Mouse (Mus musculus) lung, embryonic 16.5 days (tissue): Measurements from ENCODE around the gene Kdm6b. TPM values are rescaled to one million over a fixed set of nuclear protein-coding genes. Genes with fewer than 3 reads are reported as not detected.
A peak's percentile ranks its signal among the peaks of the same experiment; 100 is the strongest.

Source experiments
- ATAC-seq: fragments of 200-750 bp; cut with Nextera tagmentation; 2 replicates; pipeline ENCODE4 v1.8.0; 2017; ENCODE audit warnings: low read depth, mild to moderate bottlenecking, moderate library complexity
- H3K27ac ChIP-seq: fragments of 300-500 bp; sonication (generic); 2 replicates; pipeline ENCODE4 v1.5.1; 2014; ENCODE audit warnings: mild to moderate bottlenecking, control low read depth, low read length
- H3K27me3 ChIP-seq: fragments of 300-500 bp; sonication (generic); 2 replicates; pipeline ENCODE4 v1.6.1; 2014; ENCODE audit warnings: low read depth, low read length, mixed read lengths; ENCODE audit not compliant: control insufficient read depth, insufficient read depth
- H3K36me3 ChIP-seq: fragments of 300-500 bp; sonication (generic); 2 replicates; pipeline ENCODE4 v1.6.1; 2014; ENCODE audit warnings: low read length; ENCODE audit not compliant: control insufficient read depth, insufficient read depth
- H3K4me1 ChIP-seq: fragments of 300-500 bp; sonication (generic); replicated peaks from 2 replicates; pipeline ENCODE4 v1.6.1; 2014; ENCODE audit warnings: low read length, mixed read lengths; ENCODE audit not compliant: control insufficient read depth, insufficient read depth
- H3K4me2 ChIP-seq: fragments of 300-500 bp; sonication (generic); 2 replicates; pipeline ENCODE4 v1.6.1; 2014; ENCODE audit warnings: low read depth, low read length, control low read depth
- H3K4me3 ChIP-seq: fragments of 300-500 bp; sonication (generic); 2 replicates; pipeline ENCODE4 v1.5.1; 2014; ENCODE audit warnings: mild to moderate bottlenecking, low read length, control low read depth
- H3K9ac ChIP-seq: fragments of 300-500 bp; sonication (generic); 2 replicates; pipeline ENCODE4 v1.6.1; 2014; ENCODE audit warnings: low read length, control low read depth
- H3K9me3 ChIP-seq: fragments of 300-500 bp; sonication (generic); 2 replicates; pipeline ENCODE4 v1.6.1; 2016; ENCODE audit warnings: low read length; ENCODE audit not compliant: control insufficient read depth
- WGBS: fragments of 180-500 bp; shearing (Covaris S2); extraction: QIAGEN DNeasy Blood & Tissue Kit; methylation state at CpG from one replicate; pipeline ENCODE4 v1.1.7; 2014; 5-methylcytosine and 5-hydroxymethylcytosine counted together
- polyA plus RNA-seq: library from polyadenylated mRNA; unstranded; fragments of >200 nt; fragmentation: Nextera tagmentation; extraction: Ambion mirVana; gene quantifications from 2 replicates; pipeline ENCODE4 v1.2.1, GENCODE M21; 2015

Kdm6b gene
- polyA plus RNA-seq, 1 experiment from 2014 or later, result 26.0 TPM

DNA sequence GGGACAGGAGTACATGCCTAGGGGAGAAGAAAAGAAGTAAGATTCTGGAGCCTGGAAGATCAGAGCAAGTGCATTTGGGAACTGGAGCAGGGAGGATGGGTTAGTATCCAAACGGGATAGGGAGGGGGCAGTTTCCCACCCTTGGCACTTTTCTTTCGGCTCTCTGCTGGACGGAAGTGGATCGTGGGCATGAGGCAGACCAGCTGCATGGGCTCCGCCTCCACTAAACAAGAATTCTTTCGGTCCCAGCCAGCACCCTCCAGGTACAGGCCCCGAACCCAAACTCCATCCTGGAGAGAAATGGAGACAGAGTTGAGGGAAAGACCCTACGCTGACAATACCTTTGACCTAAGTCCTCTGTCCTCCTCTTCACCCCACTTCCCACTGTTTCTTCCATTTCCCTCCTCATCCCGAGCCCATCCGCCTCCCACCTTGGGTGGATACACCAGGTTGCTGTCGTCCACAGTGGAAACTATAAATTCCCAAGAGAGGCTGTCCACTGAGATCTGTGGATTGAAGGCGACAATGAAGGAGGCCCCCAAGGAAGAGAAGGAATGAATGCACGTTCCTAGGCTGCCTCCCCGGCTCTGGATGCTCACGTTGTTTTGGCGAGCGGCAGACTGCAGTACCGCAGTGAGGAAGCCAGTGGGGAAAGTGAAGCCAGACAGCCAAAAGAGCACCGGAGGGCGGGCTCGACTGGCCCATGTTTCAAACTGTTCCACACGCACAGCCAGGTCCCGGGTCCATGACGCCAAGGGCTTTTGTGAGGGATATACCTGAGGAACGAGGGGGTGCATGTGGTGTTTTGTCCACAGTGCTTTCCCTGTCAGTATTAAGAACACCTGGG, 7.9 kb upstream of the Kdm6b start:
- H3K9ac ChIP-seq, result peak overlapping the region; percentile 43; the same call in 1 of the 2 replicates
- H3K36me3 ChIP-seq, result no peaks in the 10 kb centered on the region
- ATAC-seq, result no peak
- no peaks in the 10 kb centered on the region for H3K9me3 ChIP-seq
- H3K4me1 ChIP-seq, result peaks cover 31% of the 10 kb centered on the region
- H3K27ac ChIP-seq, result no peak overlapping the region
- H3K27me3 ChIP-seq, result peaks cover 8% of the 10 kb centered on the region; the same call in 1 of the 2 replicates
- WGBS, result 21% methylated on average over 25 of the region's 25 CpGs
- peak overlapping the region; percentile 56; the same call in 1 of the 2 replicates for H3K4me3 ChIP-seq
- peak overlapping the region; percentile 96 for H3K4me2 ChIP-seq

DNA sequence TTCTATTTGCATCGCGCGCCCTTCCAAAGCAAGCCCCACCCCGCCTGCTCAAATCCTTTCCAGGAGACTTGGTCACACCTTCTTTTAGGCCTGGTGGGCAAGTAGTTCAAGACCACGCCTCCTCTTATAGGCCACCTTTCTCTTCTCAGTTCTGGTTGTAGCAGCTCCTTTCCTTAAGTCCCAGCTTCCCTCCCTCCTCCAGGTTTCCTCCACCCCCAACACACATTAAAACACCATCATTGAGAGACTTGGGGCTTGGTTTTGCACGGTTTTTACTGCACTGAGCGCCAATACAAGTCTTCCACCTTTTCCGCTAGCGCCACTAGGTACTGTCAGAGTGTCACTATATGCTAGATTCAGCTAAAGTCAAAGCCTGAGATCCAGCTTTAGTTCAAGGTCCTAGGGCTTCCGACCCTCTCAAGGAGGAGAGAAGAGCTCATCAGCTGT, 7.1 kb upstream of the Kdm6b start:
- Histone ChIP-seq H3K27ac (0 out of 2 replicates have a peak overlapping the region, but pooled peaks have one; percentile 17), H3K9ac (peak overlapping the region; percentile 43; the same call in 1 of the 2 replicates), H3K4me1 (peaks cover 31% of the 10 kb centered on the region), H3K9me3 (no peaks in the 10 kb centered on the region), H3K27me3 (peaks cover 8% of the 10 kb centered on the region; the same call in 1 of the 2 replicates), H3K36me3 (no peaks in the 10 kb centered on the region), H3K4me2 (peak overlapping the region; percentile 96), H3K4me3 (peak overlapping the region; percentile 56)
- no peak for ATAC-seq
- 12% methylated on average over 10 of the region's 10 CpGs for WGBS

DNA sequence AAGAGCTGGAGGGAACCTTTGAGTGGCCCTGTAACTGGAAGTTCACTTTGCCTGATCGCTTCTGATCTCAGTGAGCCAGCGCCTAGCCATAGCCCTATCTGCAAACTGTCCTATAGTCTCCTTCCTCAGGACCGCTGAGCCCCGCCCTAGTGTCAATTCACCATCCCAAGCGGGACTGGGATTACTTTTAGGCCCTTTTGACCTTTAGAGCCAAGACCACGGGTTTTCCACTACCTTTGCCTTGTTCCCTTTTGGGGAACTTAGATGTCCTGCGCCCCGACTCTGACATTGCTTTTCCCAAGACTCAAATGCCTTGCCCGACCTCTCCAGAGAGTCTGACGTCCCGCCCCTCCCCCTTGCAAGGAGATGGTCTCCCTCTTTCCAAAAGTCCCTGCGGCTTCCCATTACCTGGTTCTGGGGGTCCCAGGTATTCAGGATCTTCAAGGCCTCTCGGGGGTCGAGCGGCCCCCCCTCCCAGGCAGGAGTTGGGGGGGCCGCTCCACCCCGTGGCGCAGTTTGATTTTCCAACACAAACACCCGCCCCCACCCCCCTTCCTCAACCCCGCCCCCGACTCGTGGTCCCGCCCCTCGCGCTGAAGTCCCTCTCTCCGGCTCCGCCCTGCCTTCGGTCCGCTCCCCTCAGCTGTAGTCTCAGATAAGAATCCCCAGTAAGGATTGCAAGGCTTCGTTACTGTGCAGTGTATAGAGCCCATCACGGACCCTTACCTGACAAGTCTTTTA, 6.5 kb upstream of the Kdm6b start:
- Histone ChIP-seq H3K27me3 (peaks cover 8% of the 10 kb centered on the region; the same call in 1 of the 2 replicates), H3K36me3 (no peaks in the 10 kb centered on the region), H3K4me2 (peak overlapping the region; percentile 96), H3K9me3 (no peaks in the 10 kb centered on the region), H3K4me1 (peaks cover 33% of the 10 kb centered on the region), H3K9ac (peak overlapping the region; percentile 58), H3K4me3 (peak overlapping the region; percentile 56), H3K27ac (peak overlapping the region; percentile 93)
- under 1% methylated on average over 31 of the region's 31 CpGs for WGBS
- ATAC-seq, result no peak

DNA sequence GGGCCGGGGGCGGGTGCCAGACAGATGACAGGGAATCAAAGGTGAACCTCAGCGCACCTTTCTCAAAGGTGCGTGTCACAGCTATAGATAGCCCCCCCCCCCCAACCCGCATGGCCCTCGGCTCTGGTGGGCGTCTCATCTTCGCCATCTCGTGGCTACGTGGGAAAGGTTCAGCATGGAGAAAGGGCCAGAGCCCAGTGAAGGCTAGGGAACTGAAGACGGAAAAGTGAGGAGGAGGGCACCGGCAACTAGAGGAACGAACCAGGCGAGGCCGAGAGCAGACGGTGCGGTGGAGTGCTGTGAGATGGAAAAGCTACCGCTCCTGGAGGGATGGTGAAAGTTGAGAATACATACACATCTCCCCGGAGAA, 6.0 kb upstream of the Kdm6b start:
- Histone ChIP-seq H3K4me1 (peaks cover 39% of the 10 kb centered on the region), H3K27me3 (peaks cover 8% of the 10 kb centered on the region; the same call in 1 of the 2 replicates), H3K27ac (peak overlapping the region; percentile 93), H3K36me3 (no peaks in the 10 kb centered on the region), H3K9ac (peak overlapping the region; percentile 58), H3K4me2 (peak overlapping the region; percentile 96), H3K4me3 (peak overlapping the region; percentile 56), H3K9me3 (no peaks in the 10 kb centered on the region)
- WGBS, result under 1% methylated on average over 19 of the region's 19 CpGs
- ATAC-seq, result no peak

DNA sequence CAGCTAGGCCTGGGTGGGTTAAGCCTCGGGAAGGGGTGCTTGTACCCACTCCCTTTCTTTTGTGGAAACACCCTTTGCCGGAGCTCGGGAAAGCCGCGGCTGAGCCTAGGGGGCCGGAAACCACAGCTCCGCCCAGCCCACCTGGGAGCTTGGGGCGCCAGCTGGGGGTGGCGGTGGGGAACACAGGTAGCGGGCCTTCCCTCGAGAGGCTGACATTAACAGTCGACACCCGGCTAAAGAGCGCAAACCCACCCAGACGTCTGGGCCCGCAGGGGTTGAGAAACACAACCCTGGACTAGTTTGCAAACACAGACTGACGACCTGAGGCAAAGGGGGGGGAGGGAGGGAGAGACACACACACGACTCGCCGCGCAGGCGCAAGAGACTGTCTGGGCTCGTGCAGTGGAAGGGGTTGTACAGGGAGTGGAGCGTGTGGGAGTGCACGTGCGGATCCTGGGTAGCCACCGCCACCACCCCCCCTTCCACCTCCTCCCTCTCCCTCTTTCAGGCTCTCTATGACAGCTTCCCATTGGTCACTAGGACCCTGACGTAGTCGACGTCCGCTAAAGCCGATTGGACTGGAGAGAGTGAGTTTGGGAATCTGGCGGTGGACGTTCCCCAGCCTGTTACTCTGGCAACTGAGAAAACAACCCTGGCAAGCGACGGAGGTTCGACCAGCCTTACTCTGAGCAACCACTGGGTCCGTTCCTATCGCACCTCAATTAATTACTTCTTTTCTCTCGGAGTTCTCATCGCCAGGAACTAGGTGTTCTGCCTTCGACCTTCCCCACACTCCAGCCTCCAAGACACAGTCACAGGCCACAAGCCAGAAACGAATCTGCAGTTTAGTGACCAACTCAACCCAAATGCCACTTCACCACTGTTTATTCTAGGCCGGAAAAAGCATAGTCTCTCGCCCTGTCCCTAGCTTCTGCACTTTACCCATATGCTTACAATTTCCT, 5.3 kb upstream of the Kdm6b start:
- WGBS, result under 1% methylated on average over 45 of the region's 45 CpGs
- no peaks in the 10 kb centered on the region for H3K36me3 ChIP-seq
- peaks cover 46% of the 10 kb centered on the region for H3K4me1 ChIP-seq
- ATAC-seq, result peak; percentile 87
- H3K9ac ChIP-seq, result peak overlapping the region; percentile 73
- H3K4me2 ChIP-seq, result peak overlapping the region; percentile 96
- H3K9me3 ChIP-seq, result no peaks in the 10 kb centered on the region
- H3K4me3 ChIP-seq, result peak overlapping the region; percentile 66
- peaks cover 8% of the 10 kb centered on the region; the same call in 1 of the 2 replicates for H3K27me3 ChIP-seq
- H3K27ac ChIP-seq, result peak overlapping the region; percentile 99

DNA sequence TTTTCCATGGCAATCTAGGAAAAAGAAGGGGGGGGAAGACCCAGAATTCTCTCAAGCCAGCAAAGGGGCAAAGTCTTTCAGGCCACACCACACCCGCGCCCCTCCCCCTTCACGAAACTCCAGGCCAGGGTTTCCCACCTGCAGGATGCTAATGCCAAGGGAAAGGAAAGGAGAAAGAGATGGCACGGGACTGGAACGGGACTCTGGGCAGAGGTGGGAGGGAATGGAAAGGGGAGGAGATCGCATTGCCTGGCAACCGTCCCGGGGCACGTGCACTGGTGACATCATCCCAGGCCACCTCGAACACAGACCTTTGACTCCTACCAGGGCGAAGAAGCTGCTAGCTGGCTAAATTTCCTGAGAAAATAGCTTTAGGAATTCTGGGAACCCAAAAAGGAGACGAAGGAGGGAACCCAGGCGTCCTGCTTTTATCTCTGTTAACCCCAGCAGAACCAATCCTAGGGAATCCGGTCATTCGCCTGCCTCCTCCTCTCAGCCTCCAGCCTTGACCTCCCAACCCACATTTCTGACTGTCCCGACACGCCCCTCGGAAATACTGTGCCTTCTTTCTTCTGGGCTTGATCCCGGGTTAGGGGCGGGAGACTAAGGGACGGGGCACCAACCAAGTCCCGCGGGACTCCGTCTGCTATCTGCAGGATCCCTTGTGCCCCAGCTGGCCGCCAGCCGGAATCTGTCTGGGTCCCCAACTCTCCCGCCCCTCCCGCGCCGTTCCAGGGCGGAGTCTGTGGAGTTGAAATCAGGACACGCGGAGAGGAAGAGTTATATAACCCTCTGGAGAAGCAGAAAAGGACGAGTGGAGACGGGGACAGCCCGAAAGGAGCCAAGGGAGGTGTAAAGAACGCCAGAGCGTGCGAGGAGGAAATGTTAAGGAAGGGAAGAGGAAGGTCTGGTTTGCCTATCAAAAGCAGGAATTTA, 4.2 kb upstream of the Kdm6b start:
- Histone ChIP-seq H3K4me3 (peak overlapping the region; percentile 66), H3K27me3 (peaks cover 8% of the 10 kb centered on the region; the same call in 1 of the 2 replicates), H3K4me1 (peaks cover 56% of the 10 kb centered on the region), H3K9me3 (no peaks in the 10 kb centered on the region), H3K36me3 (peaks cover 3% of the 10 kb centered on the region), H3K9ac (peak overlapping the region; percentile 73), H3K4me2 (peak overlapping the region; percentile 96), H3K27ac (peak overlapping the region; percentile 99)
- WGBS, result under 1% methylated on average over 39 of the region's 39 CpGs
- peak; percentile 51 for ATAC-seq

DNA sequence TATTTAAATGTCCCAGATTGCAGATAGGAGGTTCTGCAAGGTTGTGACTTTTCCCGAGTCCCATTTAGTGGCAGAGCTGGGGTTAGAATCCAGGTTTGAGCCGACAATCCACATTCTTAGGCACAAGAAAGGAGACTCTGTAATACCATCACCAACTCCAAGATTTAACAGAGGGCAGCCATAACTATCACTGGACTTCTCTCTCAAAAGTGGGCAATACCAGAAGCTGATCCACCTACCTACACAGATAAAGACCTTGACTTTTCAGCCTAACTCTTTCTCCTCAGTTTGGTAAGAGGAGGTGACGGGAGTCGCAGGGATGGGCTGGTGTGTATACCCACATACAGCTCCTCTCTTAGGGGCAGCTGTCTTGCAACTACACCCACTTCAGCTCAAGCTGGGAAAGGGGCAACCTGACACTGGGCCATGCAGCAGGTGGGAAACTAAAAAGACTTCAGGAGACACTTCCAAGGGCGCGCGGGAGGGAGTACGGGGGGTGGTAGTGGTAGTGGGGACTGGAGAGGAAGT, 3.5 kb upstream of the Kdm6b start:
- Histone ChIP-seq H3K4me1 (peaks cover 63% of the 10 kb centered on the region), H3K27me3 (peaks cover 8% of the 10 kb centered on the region; the same call in 1 of the 2 replicates), H3K4me2 (peak overlapping the region; percentile 96), H3K36me3 (peaks cover 5% of the 10 kb centered on the region), H3K27ac (peak overlapping the region; percentile 99), H3K9ac (peak overlapping the region; percentile 53), H3K4me3 (peak overlapping the region; percentile 66), H3K9me3 (no peaks in the 10 kb centered on the region)
- no peak for ATAC-seq
- 8% methylated on average over 8 of the region's 8 CpGs for WGBS
